In genomic region chr17:86434781-86435180, GRCm38 (mm10) we compare ENCODE assay signal across 13 mouse cellular contexts.
"Had no signal": no experiment of that assay in that cellular context is flagged by ENCODE, and none has a peak within 500 bp of the region (broad histone marks: within the 10 kb centered on the region; RNA-seq: fewer than 3 reads in every experiment).

No protein-coding gene starts in this region.

- H3K27ac ChIP-seq: limb, embryonic 13.5 days; liver, embryonic 15.5 days; midbrain, embryonic 13.5 days; neural tube, embryonic 15.5 days had no signal

- H3K4me3 ChIP-seq: limb, embryonic 13.5 days; liver, embryonic 15.5 days; midbrain, embryonic 13.5 days; neural tube, embryonic 15.5 days had no signal

- H3K36me3 ChIP-seq: limb, embryonic 13.5 days; liver, embryonic 15.5 days; midbrain, embryonic 13.5 days; neural tube, embryonic 15.5 days had no signal

- H3K9me3 ChIP-seq: limb, embryonic 13.5 days; liver, embryonic 15.5 days; midbrain, embryonic 13.5 days; neural tube, embryonic 15.5 days had no signal

- DNase-seq: kidney, postnatal 25 days; left cerebral cortex, postnatal 4 days; lung, adult 2 months; lung, postnatal 36 days; right cerebral cortex, postnatal 4 days; spleen, adult 18-20 months; thymus, adult 18-20 months; thymus, postnatal 25 days had no signal

- H3K9ac ChIP-seq: limb, embryonic 13.5 days; liver, embryonic 15.5 days; midbrain, embryonic 13.5 days; neural tube, embryonic 15.5 days had no signal

- ATAC-seq: lung, postnatal 0 days; midbrain, embryonic 13.5 days had no signal

- H3K4me1 ChIP-seq: liver, embryonic 15.5 days; midbrain, embryonic 13.5 days had no signal

- H3K27me3 ChIP-seq: limb, embryonic 13.5 days; liver, embryonic 15.5 days; midbrain, embryonic 13.5 days; neural tube, embryonic 15.5 days had no signal

- H3K4me2 ChIP-seq: limb, embryonic 13.5 days; liver, embryonic 15.5 days; midbrain, embryonic 13.5 days; neural tube, embryonic 15.5 days had no signal
